Mouse (Mus musculus) CH12.LX (cell line): ENCODE data around the gene B3galt5. TPM values are rescaled to one million over a fixed set of nuclear protein-coding genes. Genes with fewer than 3 reads are reported as not detected.

Experiments
- DNase-seq: peaks from one replicate; pipeline ENCODE4 v3.0.0-alpha.2; 2013; ENCODE audit errors: extremely low read depth
- H3K27ac ChIP-seq: 2 replicates; pipeline ENCODE4 v1.5.1; 2012; ENCODE audit warnings: low read depth, mild to moderate bottlenecking, control low read depth, moderate library complexity; ENCODE audit not compliant: insufficient read depth
- H3K27me3 ChIP-seq: replicated peaks from 2 replicates; pipeline ENCODE3; 2012; ENCODE audit warnings: inconsistent platforms
- H3K36me3 ChIP-seq, 2 experiments: replicated peaks in 1 of 2; 2 replicates each; pipeline versions ENCODE3 to v1.6.1; 2012; ENCODE audit warnings: inconsistent platforms in 1 of 2, low read length in 1 of 2, mild to moderate bottlenecking in 1 of 2, mixed read lengths in 1 of 2, moderate library complexity in 1 of 2; ENCODE audit not compliant: control insufficient read depth in 1 of 2, insufficient read depth in 1 of 2
- H3K4me1 ChIP-seq, 2 experiments: 2 replicates each; pipeline ENCODE4 v1.6.1; 2012; ENCODE audit warnings: inconsistent platforms in 1 of 2, moderate library complexity in 1 of 2; ENCODE audit not compliant: insufficient read depth in 2 of 2, control insufficient read depth in 1 of 2
- H3K4me2 ChIP-seq: 2 replicates; pipeline ENCODE4 v1.6.1; 2012; ENCODE audit warnings: low read depth, mild to moderate bottlenecking, control low read depth; ENCODE audit not compliant: poor library complexity, insufficient read depth, severe bottlenecking
- H3K4me3 ChIP-seq, 3 experiments: fragments of 150-350 bp in 1 of 3; sonication (generic) in 1 of 3; replicated peaks in 1 of 3; 2 replicates each; pipeline versions ENCODE3 to v1.5.1; 2011 to 2012; ENCODE audit warnings: low read depth in 2 of 3, low read length in 2 of 3, mild to moderate bottlenecking in 2 of 3, moderate library complexity in 2 of 3, control low read depth in 1 of 3, improper control_type of control experiment in 1 of 3, inconsistent platforms in 1 of 3, mixed read lengths in 1 of 3; ENCODE audit not compliant: poor library complexity in 1 of 3
- H3K79me2 ChIP-seq: replicated peaks from 2 replicates; pipeline ENCODE4 v1.6.1; 2012; ENCODE audit warnings: mild to moderate bottlenecking, moderate library complexity; ENCODE audit not compliant: control insufficient read depth, poor library complexity, insufficient read depth, severe bottlenecking; ENCODE audit errors: extremely low read depth
- H3K9ac ChIP-seq: 2 replicates; pipeline ENCODE4 v1.6.1; 2012; ENCODE audit warnings: low read depth, mild to moderate bottlenecking, control low read depth, moderate library complexity; ENCODE audit not compliant: insufficient read depth
- H3K9me3 ChIP-seq: replicated peaks from 2 replicates; pipeline ENCODE3; 2012; ENCODE audit warnings: low read length, inconsistent platforms, mixed read lengths
- ELF1 ChIP-seq: IDR thresholded peaks from 2 replicates; pipeline ENCODE4 v1.6.1; 2014; ENCODE audit warnings: low read depth, mild to moderate bottlenecking, inconsistent platforms, low read length, improper control_type of control experiment
- KAT2A ChIP-seq: IDR thresholded peaks from 2 replicates; pipeline ENCODE4 v1.6.1; 2012; ENCODE audit warnings: low read length, improper control_type of control experiment, inconsistent platforms; ENCODE audit not compliant: insufficient replicate concordance
- MAZ ChIP-seq: IDR thresholded peaks from 2 replicates; pipeline ENCODE4 v1.6.1; 2012; ENCODE audit warnings: low read depth, mild to moderate bottlenecking, inconsistent platforms, low read length, improper control_type of control experiment, moderate library complexity
- MEF2A ChIP-seq: IDR thresholded peaks from 2 replicates; pipeline ENCODE4 v1.6.1; 2014; ENCODE audit warnings: low read depth, mild to moderate bottlenecking, inconsistent platforms, low read length, improper control_type of control experiment, borderline replicate concordance
- NRF1 ChIP-seq: IDR thresholded peaks from 2 replicates; pipeline ENCODE4 v1.6.1; 2014; ENCODE audit warnings: low read depth, mild to moderate bottlenecking, inconsistent platforms, low read length, improper control_type of control experiment, moderate library complexity
- RAD21 ChIP-seq: IDR thresholded peaks from 2 replicates; pipeline ENCODE4 v1.6.1; 2011; ENCODE audit warnings: low read depth, mild to moderate bottlenecking, low read length, improper control_type of control experiment, moderate library complexity
- TCF12 ChIP-seq: IDR thresholded peaks from 2 replicates; pipeline ENCODE4 v1.6.1; 2014; ENCODE audit warnings: low read depth, mild to moderate bottlenecking, inconsistent platforms, low read length, improper control_type of control experiment
- USF1 ChIP-seq: IDR thresholded peaks from 2 replicates; pipeline ENCODE4 v1.6.1; 2014; ENCODE audit warnings: low read depth, mild to moderate bottlenecking, inconsistent platforms, low read length, improper control_type of control experiment
- USF2 ChIP-seq: conservative IDR thresholded peaks from 2 replicates; pipeline ENCODE4 v1.6.1; 2011; ENCODE audit warnings: low read depth, low read length, improper control_type of control experiment
- ZKSCAN1 ChIP-seq: IDR thresholded peaks from 2 replicates; pipeline ENCODE4 v1.6.1; 2012; ENCODE audit warnings: low read depth, inconsistent platforms, low read length, improper control_type of control experiment, borderline replicate concordance
- dilution Hi-C: fragments of 300-500 bp; cut with MboI; formaldehyde crosslinking; loops from 2 replicates; pipeline ENCODE4 v1.14.3; 2020; ENCODE audit warnings: low sequenced_read_pairs; ENCODE audit not compliant: extremely low pct_unique_long_range_greater_than_20kb, extremely low pct_ligation_motif_present
- in situ Hi-C: fragments of 300-500 bp; cut with MboI; formaldehyde crosslinking; loops from 3 replicates; pipeline ENCODE4 v1.14.3; 2019; ENCODE audit warnings: low sequenced_read_pairs, low pct_ligation_motif_present, low pct_unique_long_range_greater_than_20kb, mixed read lengths
- polyA plus RNA-seq: library from polyadenylated mRNA; unstranded; fragments of >175 nt; gene quantifications from 2 replicates; pipeline ENCODE4 v1.2.1, GENCODE M21; 2012; ENCODE audit warnings: low read depth; ENCODE audit not compliant: insufficient read length
- total RNA-seq, 2 experiments: library from RNA; depleted of rRNA; stranded (reverse); fragments of 300-350 nt in 1 of 2; fragments of >200 nt in 1 of 2; gene quantifications; 2 replicates each; pipeline ENCODE4 v1.2.3; 2012 to 2014

Gene B3galt5
- total and polyA plus RNA-seq, 3 experiments: 0.04 to 0.87 (median 0.23) TPM

DNA sequence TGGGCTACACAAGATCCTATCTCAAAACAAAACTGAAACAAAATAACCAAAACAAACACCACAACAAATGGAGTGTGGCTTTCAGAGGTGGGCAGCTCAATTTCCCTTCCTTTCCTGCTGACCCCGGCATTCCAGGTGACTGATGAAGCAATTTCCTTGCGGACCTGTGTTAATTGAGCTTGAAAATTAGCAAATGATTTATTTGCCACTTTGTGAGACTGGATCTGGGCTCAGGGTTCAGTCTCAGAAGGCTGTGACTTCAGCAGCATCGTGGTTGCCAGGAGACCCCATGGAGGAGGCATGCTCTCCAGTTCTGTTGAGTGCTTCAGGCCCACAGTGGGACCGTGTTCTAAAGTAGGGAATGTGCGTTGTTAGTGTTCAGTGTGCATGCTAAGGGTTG is 127.7 kb downstream of the B3galt5 start:
- Histone ChIP-seq H3K9ac (no peak overlapping the region), H3K4me1 (peaks cover 5 to 10% of the 10 kb centered on the region in 2 experiments; a peak in 3 of 4 replicates), H3K4me3 (no peak overlapping the region), H3K4me2 (no peak overlapping the region), H3K27ac (no peak overlapping the region), H3K27me3 (no peaks in the 10 kb centered on the region), H3K9me3 (no peaks in the 10 kb centered on the region), H3K36me3 (no peaks in the 10 kb centered on the region), H3K79me2 (no peaks in the 10 kb centered on the region)
- dilution Hi-C loops (no loop called here), in situ Hi-C loops (loop anchor here (5.0 kb wide), 2 partner anchors 249 to 304 kb away; no protein-coding TSS in a partner anchor)
- TF ChIP-seq KAT2A (no peak), ZKSCAN1 (no peak), ELF1 (no peak), TCF12 (no peak), USF2 (no peak)
- no peak for DNase-seq

DNA sequence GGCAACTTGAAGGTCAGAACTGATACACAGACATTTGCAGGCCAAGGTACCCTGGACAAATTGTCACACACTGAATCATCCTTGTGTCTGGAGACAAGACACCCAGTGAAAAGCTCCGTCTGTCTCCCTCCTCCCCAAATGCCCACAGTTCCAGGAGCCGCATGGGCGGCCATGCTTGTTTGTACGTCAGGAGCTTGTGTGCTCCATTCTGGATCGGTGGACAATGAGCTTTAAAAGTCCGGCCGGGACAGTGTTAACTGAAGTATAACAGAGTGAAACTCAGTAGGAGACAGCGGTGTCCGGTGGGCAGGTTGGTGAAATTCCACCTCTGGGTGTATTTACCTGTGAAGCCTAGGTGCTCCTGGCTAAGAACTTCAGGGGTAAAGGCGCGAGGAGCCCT is 129.3 kb downstream of the B3galt5 start:
- no peak for DNase-seq
- no peaks in the 10 kb centered on the region for H3K9me3 ChIP-seq
- no peaks in the 10 kb centered on the region for H3K27me3 ChIP-seq
- in situ Hi-C loops: loop anchor here (5.0 kb wide), 2 partner anchors 247 to 302 kb away; no protein-coding TSS in a partner anchor
- peaks cover 6 to 13% of the 10 kb centered on the region in 2 experiments for H3K4me1 ChIP-seq
- H3K79me2 ChIP-seq: no peaks in the 10 kb centered on the region
- H3K9ac ChIP-seq: no peak overlapping the region
- TF ChIP-seq MAZ (no peak), RAD21 (no peak), MEF2A (no peak), NRF1 (no peak), USF1 (no peak)
- dilution Hi-C loops: no loop called here
- no peak overlapping the region for H3K4me2 ChIP-seq
- H3K4me3 ChIP-seq: no peak overlapping the region
- H3K27ac ChIP-seq: no peak overlapping the region
- no peaks in the 10 kb centered on the region for H3K36me3 ChIP-seq

Other genes starting within 250 kb of the B3galt5 start
- 134 and 146 TPM in 2 replicates for gene Psmg1, start 244.8 kb upstream of the B3galt5 start, total RNA-seq (2012; rRNA removed)
- gene Psmg1, start 244.8 kb upstream of the B3galt5 start, total RNA-seq (2014; rRNA removed): 250 and 256 TPM in 2 replicates
- gene Psmg1, start 244.8 kb upstream of the B3galt5 start, polyA plus RNA-seq: 198 and 220 TPM in 2 replicates
- 7.1 and 8.1 TPM in 2 replicates for gene Brwd1, start 153.3 kb upstream of the B3galt5 start, total RNA-seq (2012; rRNA removed)
- 4.3 and 4.4 TPM in 2 replicates for gene Brwd1, start 153.3 kb upstream of the B3galt5 start, total RNA-seq (2014; rRNA removed)
- 3.4 and 4.4 TPM in 2 replicates for gene Brwd1, start 153.3 kb upstream of the B3galt5 start, polyA plus RNA-seq
- gene Hmgn1, start 108.1 kb upstream of the B3galt5 start, total RNA-seq (2012; rRNA removed): 243 and 304 TPM in 2 replicates
- gene Hmgn1, start 108.1 kb upstream of the B3galt5 start, total RNA-seq (2014; rRNA removed): 394 and 426 TPM in 2 replicates
- 745 and 979 TPM in 2 replicates for gene Hmgn1, start 108.1 kb upstream of the B3galt5 start, polyA plus RNA-seq
- 34.5 and 40.3 TPM in 2 replicates for gene Wrb, start 90.4 kb upstream of the B3galt5 start, total RNA-seq (2012; rRNA removed)
- gene Wrb, start 90.4 kb upstream of the B3galt5 start, total RNA-seq (2014; rRNA removed): 58.8 and 59.7 TPM in 2 replicates
- gene Wrb, start 90.4 kb upstream of the B3galt5 start, polyA plus RNA-seq: 45.2 and 51.3 TPM in 2 replicates
- gene Lca5l, start 43.5 kb upstream of the B3galt5 start, total RNA-seq (2012; rRNA removed): 0.04 TPM in 1 of 2 replicates, not detected in the other
- not detected in 2 replicates for gene Lca5l, start 43.5 kb upstream of the B3galt5 start, total RNA-seq (2014; rRNA removed)
- gene Lca5l, start 43.5 kb upstream of the B3galt5 start, polyA plus RNA-seq: 0.33 and 0.37 TPM in 2 replicates
- 0.38 TPM in 1 of 2 replicates, not detected in the other for gene Sh3bgr, start 35.4 kb upstream of the B3galt5 start, total RNA-seq (2012; rRNA removed)
- not detected in 2 replicates for gene Sh3bgr, start 35.4 kb upstream of the B3galt5 start, total RNA-seq (2014; rRNA removed)
- 0.70 and 1.6 TPM in 2 replicates for gene Sh3bgr, start 35.4 kb upstream of the B3galt5 start, polyA plus RNA-seq
- gene Itgb2l, start 207.8 kb downstream of the B3galt5 start, total RNA-seq (2012; rRNA removed): 0.08 TPM in 1 of 2 replicates, not detected in the other
- gene Itgb2l, start 207.8 kb downstream of the B3galt5 start, total RNA-seq (2014; rRNA removed): 0.08 and 0.20 TPM in 2 replicates
- 0.27 and 0.37 TPM in 2 replicates for gene Itgb2l, start 207.8 kb downstream of the B3galt5 start, polyA plus RNA-seq
- 0.46 TPM in 1 of 2 replicates, not detected in the other for gene Pcp4, start 231.8 kb downstream of the B3galt5 start, total RNA-seq (2012; rRNA removed)
- gene Pcp4, start 231.8 kb downstream of the B3galt5 start, total RNA-seq (2014; rRNA removed): 2.0 and 3.3 TPM in 2 replicates
- gene Pcp4, start 231.8 kb downstream of the B3galt5 start, polyA plus RNA-seq: 2.4 and 2.9 TPM in 2 replicates